Mouse (Mus musculus) heart, embryonic 14.5 days (tissue): ENCODE measurements around the gene Sdk2. TPM values are rescaled to one million over a fixed set of nuclear protein-coding genes. Genes with fewer than 3 reads are reported as not detected.

ENCODE experiments used
- ATAC-seq: fragments of 200-750 bp; cut with Nextera tagmentation; 2 replicates; pipeline ENCODE4 v1.8.0; 2017; ENCODE audit warnings: low read depth, moderate TSS enrichment; ENCODE audit not compliant: insufficient number of reproducible peaks, insufficient read depth, low FRiP score
- H3K27ac ChIP-seq, 2 experiments: fragments of 200-500 bp in 1 of 2; fragments of 300-500 bp in 1 of 2; sonication (generic) in 1 of 2; replicated peaks in 1 of 2; 2 replicates each; pipeline ENCODE4 v1.5.1; 2012 to 2014; ENCODE audit warnings: low read depth in 2 of 2, low read length in 2 of 2, control low read depth in 1 of 2, mild to moderate bottlenecking in 1 of 2, mixed read lengths in 1 of 2; ENCODE audit not compliant: control insufficient read depth in 1 of 2, insufficient read depth in 1 of 2
- H3K27me3 ChIP-seq: fragments of 300-500 bp; sonication (generic); 2 replicates; pipeline ENCODE4 v1.6.1; 2014; ENCODE audit warnings: mild to moderate bottlenecking, low read length, control low read depth; ENCODE audit not compliant: control insufficient read depth, insufficient read depth
- H3K36me3 ChIP-seq: fragments of 300-500 bp; sonication (generic); 2 replicates; pipeline ENCODE4 v1.6.1; 2014; ENCODE audit warnings: mild to moderate bottlenecking, control low read depth, low read length, mixed read lengths; ENCODE audit not compliant: control insufficient read depth, insufficient read depth
- H3K4me1 ChIP-seq, 2 experiments: fragments of 200-500 bp in 1 of 2; fragments of 300-500 bp in 1 of 2; sonication (generic) in 1 of 2; 2 replicates each; pipeline ENCODE4 v1.6.1; 2012 to 2014; ENCODE audit warnings: low read length in 2 of 2, control low read depth in 1 of 2, mixed read lengths in 1 of 2; ENCODE audit not compliant: control insufficient read depth in 2 of 2, insufficient read depth in 2 of 2
- H3K4me2 ChIP-seq: fragments of 300-500 bp; sonication (generic); 2 replicates; pipeline ENCODE4 v1.6.1; 2014; ENCODE audit warnings: mild to moderate bottlenecking, low read length
- H3K4me3 ChIP-seq, 2 experiments: fragments of 200-500 bp in 1 of 2; fragments of 300-500 bp in 1 of 2; sonication (generic) in 1 of 2; 2 replicates each; pipeline ENCODE4 v1.5.1; 2012 to 2014; ENCODE audit warnings: low read length in 2 of 2, mild to moderate bottlenecking in 2 of 2, control low read depth in 1 of 2, low read depth in 1 of 2, moderate library complexity in 1 of 2; ENCODE audit not compliant: control insufficient read depth in 1 of 2, insufficient read depth in 1 of 2
- H3K9ac ChIP-seq: fragments of 300-500 bp; sonication (generic); 2 replicates; pipeline ENCODE4 v1.6.1; 2014; ENCODE audit warnings: mild to moderate bottlenecking, low read length
- H3K9me3 ChIP-seq: fragments of 300-500 bp; sonication (generic); 2 replicates; pipeline ENCODE4 v1.6.1; 2016; ENCODE audit warnings: low read length, control low read depth; ENCODE audit not compliant: control insufficient read depth
- WGBS: fragments of 180-500 bp; shearing (Covaris S2); extraction: QIAGEN DNeasy Blood & Tissue Kit; methylation state at CpG from one replicate; pipeline ENCODE4 v1.1.7; 2014; 5-methylcytosine and 5-hydroxymethylcytosine counted together
- polyA plus RNA-seq: library from polyadenylated mRNA; unstranded; fragments of >200 nt; fragmentation: Nextera tagmentation; extraction: Ambion mirVana; gene quantifications from 2 replicates; pipeline ENCODE4 v1.2.1, GENCODE M21; 2014

Sdk2 gene
- polyA plus RNA-seq, 1 experiment from 2014 or later, result 2.4 TPM

DNA sequence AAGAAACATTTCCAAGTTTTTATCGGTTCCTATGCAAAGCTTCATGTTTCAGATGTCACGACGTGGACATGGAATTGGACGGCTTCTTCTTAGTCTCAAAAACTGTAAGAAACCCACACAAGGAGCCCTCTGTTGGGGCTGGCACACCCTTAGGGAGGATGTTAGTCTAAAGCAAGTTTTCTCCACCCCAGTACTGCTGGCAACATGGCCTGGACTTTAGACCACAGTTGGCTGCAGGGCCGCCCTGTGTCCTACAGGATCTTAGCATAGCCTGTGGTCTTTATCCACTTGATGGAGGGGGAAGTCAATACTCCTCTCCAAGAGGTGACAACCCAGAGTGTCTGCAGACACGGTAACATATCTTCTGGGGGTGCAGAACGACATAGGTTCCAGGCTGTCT lies 36.6 kb downstream of the Sdk2 start:
- H3K27ac ChIP-seq, result no peak overlapping the region
- no peak for ATAC-seq
- H3K4me2 ChIP-seq, result no peak overlapping the region
- peaks cover 20 to 23% of the 10 kb centered on the region in 2 experiments for H3K4me1 ChIP-seq
- no peaks in the 10 kb centered on the region for H3K36me3 ChIP-seq
- H3K9ac ChIP-seq, result no peak overlapping the region
- no peaks in the 10 kb centered on the region for H3K27me3 ChIP-seq
- no peak overlapping the region for H3K4me3 ChIP-seq
- H3K9me3 ChIP-seq, result no peaks in the 10 kb centered on the region
- WGBS, result 59% methylated on average over 7 of the region's 7 CpGs

DNA sequence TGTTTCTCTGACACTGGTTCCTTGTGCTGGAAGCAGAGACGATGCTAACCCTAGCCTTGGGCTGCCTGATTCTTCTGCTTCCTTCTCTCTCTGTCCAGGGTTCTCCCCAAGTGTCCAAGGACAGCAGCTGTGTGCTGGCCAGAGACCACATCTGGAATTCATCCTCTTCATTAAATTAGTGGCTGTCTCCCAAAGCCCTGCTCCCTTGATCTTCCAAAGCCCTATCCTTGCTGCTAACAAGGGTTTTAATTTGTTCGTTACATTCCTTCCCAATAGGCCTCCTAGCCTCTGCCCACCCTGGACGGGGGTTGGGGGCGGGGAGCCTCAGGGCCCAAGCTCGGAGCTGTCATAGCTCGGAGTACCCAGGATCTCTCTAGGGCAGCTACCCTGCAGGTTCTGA lies 38.3 kb downstream of the Sdk2 start:
- no peaks in the 10 kb centered on the region for H3K36me3 ChIP-seq
- H3K4me1 ChIP-seq, result peaks cover 35 to 36% of the 10 kb centered on the region in 2 experiments
- no peak for ATAC-seq
- no peaks in the 10 kb centered on the region for H3K9me3 ChIP-seq
- no peak overlapping the region for H3K9ac ChIP-seq
- WGBS, result 45% methylated on average over 6 of the region's 6 CpGs
- no peak overlapping the region for H3K4me3 ChIP-seq
- no peak overlapping the region for H3K27ac ChIP-seq
- H3K27me3 ChIP-seq, result no peaks in the 10 kb centered on the region
- no peak overlapping the region for H3K4me2 ChIP-seq

DNA sequence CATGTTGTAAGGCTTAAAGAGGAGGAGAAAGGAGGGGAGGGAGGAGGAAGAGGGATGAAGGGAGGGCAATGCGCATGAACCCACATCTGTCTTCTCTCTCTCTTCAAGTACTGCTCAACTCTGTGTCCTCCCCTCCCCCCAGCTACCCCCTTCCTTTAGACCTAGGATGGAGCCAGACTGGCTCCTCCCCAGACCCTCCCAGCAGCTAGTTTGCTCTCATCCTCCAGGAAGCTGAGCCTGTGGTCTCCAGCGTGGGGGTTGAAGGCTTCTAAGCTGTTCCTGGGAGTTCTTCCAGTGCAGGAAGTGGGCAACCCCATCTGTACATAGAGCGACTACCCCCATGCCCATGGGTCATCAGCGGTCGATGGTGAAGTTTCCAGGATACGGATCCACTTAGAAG lies 38.8 kb downstream of the Sdk2 start:
- H3K9me3 ChIP-seq, result no peaks in the 10 kb centered on the region
- H3K4me3 ChIP-seq, result no peak overlapping the region
- no peak overlapping the region for H3K9ac ChIP-seq
- 66% methylated on average over 6 of the region's 6 CpGs for WGBS
- H3K27ac ChIP-seq, result no peak overlapping the region
- H3K4me2 ChIP-seq, result no peak overlapping the region
- no peaks in the 10 kb centered on the region for H3K36me3 ChIP-seq
- H3K27me3 ChIP-seq, result no peaks in the 10 kb centered on the region
- no peak for ATAC-seq
- H3K4me1 ChIP-seq, result peaks cover 35 to 36% of the 10 kb centered on the region in 2 experiments

DNA sequence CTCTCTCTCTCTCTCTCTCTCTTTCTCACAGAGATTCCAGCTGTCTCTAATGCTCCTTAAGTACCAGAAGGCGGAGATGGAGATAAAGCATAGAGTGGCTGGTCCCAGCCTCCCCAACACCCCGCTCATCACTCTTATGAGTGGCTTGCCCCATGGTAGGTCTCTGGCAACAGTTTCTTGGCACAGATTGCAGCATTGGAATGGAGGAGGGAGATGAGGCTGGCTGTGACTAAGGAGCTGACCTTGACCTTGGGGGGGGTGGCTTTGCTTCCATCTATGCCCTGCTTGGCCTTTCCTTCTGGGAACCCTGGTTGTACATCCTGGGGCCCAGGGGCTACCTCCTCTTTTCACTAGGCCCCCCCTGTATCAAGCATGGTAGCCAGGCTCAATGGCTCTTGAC lies 41.8 kb downstream of the Sdk2 start:
- no peak for ATAC-seq
- H3K9me3 ChIP-seq, result no peaks in the 10 kb centered on the region
- no peak overlapping the region for H3K27ac ChIP-seq
- 62% methylated on average over 2 of the region's 2 CpGs for WGBS
- H3K4me2 ChIP-seq, result no peak overlapping the region
- H3K9ac ChIP-seq, result no peak overlapping the region
- peaks cover 34% of the 10 kb centered on the region in 2 experiments for H3K4me1 ChIP-seq
- H3K27me3 ChIP-seq, result no peaks in the 10 kb centered on the region
- no peak overlapping the region for H3K4me3 ChIP-seq
- H3K36me3 ChIP-seq, result no peaks in the 10 kb centered on the region

DNA sequence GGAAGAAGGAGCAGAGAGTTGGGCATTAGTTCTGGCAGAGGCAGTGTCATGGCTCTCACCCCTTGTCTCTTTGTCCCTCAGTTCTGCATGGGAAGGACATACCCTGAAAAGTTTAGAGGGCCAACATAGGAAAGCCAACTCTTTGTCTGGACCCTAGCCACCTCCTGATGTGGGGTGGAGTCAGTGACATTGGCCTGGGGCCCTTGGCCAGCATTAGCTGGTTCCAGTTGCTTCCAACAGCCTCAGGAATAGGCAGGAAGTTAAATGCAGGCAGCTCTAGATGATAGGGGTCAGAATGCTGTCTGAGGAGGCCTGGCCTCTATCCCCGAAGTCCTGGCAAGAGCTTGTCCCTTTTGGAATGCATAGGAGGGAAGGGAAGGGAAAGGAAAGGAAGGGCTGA lies 42.9 kb downstream of the Sdk2 start:
- no peak overlapping the region for H3K9ac ChIP-seq
- 0% methylated on average over 1 of the region's 1 CpGs for WGBS
- peaks cover 30 to 32% of the 10 kb centered on the region in 2 experiments for H3K4me1 ChIP-seq
- no peak overlapping the region for H3K4me2 ChIP-seq
- no peak for ATAC-seq
- no peaks in the 10 kb centered on the region for H3K27me3 ChIP-seq
- no peaks in the 10 kb centered on the region for H3K9me3 ChIP-seq
- no peak overlapping the region for H3K4me3 ChIP-seq
- H3K27ac ChIP-seq, result no peak overlapping the region
- H3K36me3 ChIP-seq, result no peaks in the 10 kb centered on the region

DNA sequence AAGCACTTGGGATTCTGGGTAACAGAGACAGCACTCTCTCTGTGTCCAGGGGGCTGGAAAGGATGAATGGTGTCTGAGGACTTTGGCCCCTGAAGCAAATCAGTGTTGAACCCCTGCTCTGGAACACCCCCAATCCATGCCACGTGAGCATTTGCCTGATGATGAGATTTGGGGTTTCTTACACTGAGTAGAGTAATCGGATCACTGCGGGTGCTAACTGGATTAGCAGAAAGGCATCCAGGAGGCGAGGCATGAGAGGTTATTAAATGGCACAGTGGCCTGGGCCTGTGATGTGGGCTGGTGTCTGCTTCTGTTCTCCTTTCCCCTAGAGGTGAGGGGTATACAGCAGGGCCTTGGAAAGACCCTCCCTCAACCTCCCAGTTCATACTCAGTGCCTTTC lies 44.7 kb downstream of the Sdk2 start:
- Histone ChIP-seq H3K4me2 (no peak overlapping the region), H3K27ac (no peak overlapping the region), H3K27me3 (no peaks in the 10 kb centered on the region), H3K4me3 (no peak overlapping the region), H3K4me1 (peaks cover 26% of the 10 kb centered on the region in 2 experiments), H3K9me3 (no peaks in the 10 kb centered on the region), H3K9ac (no peak overlapping the region), H3K36me3 (no peaks in the 10 kb centered on the region)
- no peak for ATAC-seq
- 74% methylated on average over 4 of the region's 4 CpGs for WGBS

DNA sequence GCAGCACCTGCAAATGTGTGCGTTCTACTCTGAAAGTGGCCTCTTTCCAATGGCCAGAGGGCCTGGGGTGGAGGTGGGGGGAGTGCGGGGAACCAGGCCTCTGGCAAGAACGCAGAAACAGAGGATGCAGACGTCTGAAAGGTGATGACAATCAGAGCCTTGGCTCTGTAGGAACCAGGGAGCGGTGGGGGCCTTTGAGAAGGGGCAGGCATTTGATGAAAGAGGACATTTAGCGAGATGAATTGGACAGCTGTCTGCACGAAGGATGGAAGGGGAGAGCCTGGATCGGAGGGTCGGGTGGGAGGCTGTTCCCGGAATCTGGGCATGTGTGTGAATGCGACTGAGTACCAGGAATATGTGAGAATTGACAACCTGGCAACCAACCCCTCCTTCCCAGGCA lies 47.8 kb downstream of the Sdk2 start:
- no peak for ATAC-seq
- Histone ChIP-seq H3K4me2 (no peak overlapping the region), H3K4me1 (peaks cover 32 to 33% of the 10 kb centered on the region in 2 experiments), H3K4me3 (no peak overlapping the region), H3K9me3 (no peaks in the 10 kb centered on the region), H3K36me3 (no peaks in the 10 kb centered on the region), H3K27me3 (no peaks in the 10 kb centered on the region), H3K9ac (no peak overlapping the region), H3K27ac (no peak overlapping the region)
- WGBS, result 20% methylated on average over 11 of the region's 11 CpGs

DNA sequence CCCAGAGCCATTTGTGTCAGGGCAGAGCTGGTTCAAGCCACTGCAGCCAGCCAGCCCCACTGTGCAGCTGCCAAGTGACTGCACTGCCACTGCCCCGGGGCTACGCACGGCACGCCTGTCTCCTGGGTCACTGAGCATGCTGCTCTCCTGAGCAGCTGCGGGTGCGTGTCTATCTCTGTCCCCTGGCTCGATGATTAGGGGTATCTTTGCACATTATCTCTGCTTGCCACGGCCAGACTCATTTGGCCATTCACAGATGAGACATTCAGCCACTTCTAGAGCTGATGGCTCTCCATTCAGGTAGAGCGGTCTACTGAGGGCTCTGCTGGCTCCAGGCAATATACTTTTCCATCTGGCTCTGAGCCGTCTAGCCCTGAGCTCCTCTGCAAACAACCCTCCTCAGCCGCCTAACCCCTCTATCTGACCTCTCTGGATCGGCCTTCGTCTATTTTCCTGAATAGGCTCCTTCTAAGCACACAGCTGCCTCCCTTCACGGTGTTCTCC lies 49.9 kb downstream of the Sdk2 start:
- peaks cover 28 to 30% of the 10 kb centered on the region in 2 experiments for H3K4me1 ChIP-seq

More for the DNA sequence above, 49.9 kb downstream of the Sdk2 start:
- Histone ChIP-seq H3K36me3 (no peaks in the 10 kb centered on the region), H3K4me3 (no peak overlapping the region), H3K9ac (no peak overlapping the region), H3K4me2 (no peak overlapping the region), H3K27ac (no peak overlapping the region), H3K9me3 (no peaks in the 10 kb centered on the region), H3K27me3 (no peaks in the 10 kb centered on the region)
- ATAC-seq, result no peak
- 28% methylated on average over 14 of the region's 14 CpGs for WGBS
